Mouse (Mus musculus) bone marrow macrophage, adult 2 months (primary cell): ENCODE results near the gene Eif2ak4.

Source experiments
- CTCF ChIP-seq: IDR thresholded peaks from 2 replicates; pipeline ENCODE4 v1.5.1; 2012; ENCODE audit warnings: low read depth, mild to moderate bottlenecking, low read length, moderate library complexity
- POLR2A ChIP-seq: IDR thresholded peaks from 2 replicates; pipeline ENCODE4 v1.6.1; 2012; ENCODE audit warnings: mild to moderate bottlenecking, low read depth, low read length, borderline replicate concordance

- TF ChIP-seq CTCF (no peak), POLR2A (no peak)
Measured at GRCm38 (mm10) chr2:118445696-118446674, 57.6 kb downstream of the Eif2ak4 start.
